Mouse (Mus musculus) bone marrow, adult 2 months (tissue): ENCODE data around the gene Tagln3.

Source experiments
- CTCF ChIP-seq: fragments of 200-500 bp; IDR thresholded peaks from 2 replicates; pipeline ENCODE4 v1.5.1; 2011; ENCODE audit warnings: low read length, control low read depth; ENCODE audit not compliant: control insufficient read depth, insufficient read depth
- POLR2A ChIP-seq: fragments of 200-500 bp; IDR thresholded peaks from 2 replicates; pipeline ENCODE4 v1.6.1; 2011; ENCODE audit warnings: low read depth, mild to moderate bottlenecking, control low read depth, low read length, borderline replicate concordance; ENCODE audit not compliant: control insufficient read depth

DNA sequence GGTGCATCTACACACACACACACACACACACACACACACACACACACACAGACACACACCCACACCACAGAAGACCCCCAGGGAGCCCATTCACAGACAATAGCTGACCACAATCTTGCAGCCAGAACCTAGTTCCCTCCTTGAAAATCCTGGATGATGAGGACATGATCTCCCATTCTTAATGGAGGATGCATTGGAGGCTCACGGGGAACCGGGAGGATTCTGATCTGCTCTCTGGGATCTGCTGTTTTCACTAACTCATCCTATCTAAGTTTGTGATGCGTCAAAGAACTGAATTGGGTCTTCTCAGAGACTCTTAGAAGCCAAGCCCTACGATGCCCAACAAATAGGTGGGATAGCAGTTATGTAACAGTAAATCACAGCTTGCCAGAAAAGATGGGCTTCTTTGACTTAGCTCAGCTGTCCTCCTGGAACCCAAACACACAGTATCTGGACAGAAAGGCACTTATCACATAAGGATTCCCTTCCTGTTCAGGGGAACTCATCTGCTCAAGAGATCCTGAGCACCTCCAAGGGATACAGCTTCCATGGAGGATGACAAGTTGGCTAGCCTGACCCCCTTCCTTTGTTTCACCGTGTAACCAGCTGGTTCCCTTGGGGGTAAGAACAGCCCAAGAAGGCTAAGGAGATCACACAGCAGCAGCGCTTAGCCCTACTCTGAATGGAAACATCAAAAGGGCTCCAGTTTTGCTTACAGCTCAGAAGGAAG lies 1.1 kb downstream of the Tagln3 start:
- no peak for TF ChIP-seq POLR2A
- no peak for TF ChIP-seq CTCF
